Mouse (Mus musculus): ENCODE results near the gene Lrmda. TPM values are rescaled to one million over a fixed set of nuclear protein-coding genes. Genes with fewer than 3 reads are reported as not detected.

The Lrmda gene
- total RNA-seq, 2 experiments from 2014 or later: 3.6 to 4.9 TPM

- DNase-seq: peak; percentile 55
These were observed 886.5 kb downstream of the Lrmda start for GRCm38 (mm10) chr14:22905741-22906667.

- DNase-seq: peak; percentile 46
These were observed 887.2 kb downstream of the Lrmda start for GRCm38 (mm10) chr14:22906716-22907115.

GRCm38 (mm10) chr14:22907221-22907620 is 887.7 kb downstream of the Lrmda start:
- peak; percentile 11 for DNase-seq

- no peak for DNase-seq
These were observed 888.5 kb downstream of the Lrmda start for GRCm38 (mm10) chr14:22908006-22908405.

- DNase-seq: no peak
These were observed 896.0 kb downstream of the Lrmda start for GRCm38 (mm10) chr14:22915463-22915862.

- no peak for DNase-seq
These were observed 899.0 kb downstream of the Lrmda start for GRCm38 (mm10) chr14:22918499-22918898.

GRCm38 (mm10) chr14:22918931-22919330 is 899.4 kb downstream of the Lrmda start:
- no peak for DNase-seq

- no peak for DNase-seq
These were observed 901.6 kb downstream of the Lrmda start for GRCm38 (mm10) chr14:22921152-22921551.

- DNase-seq: no peak
These were observed 902.3 kb downstream of the Lrmda start for GRCm38 (mm10) chr14:22921796-22922195.

- no peak for DNase-seq
These were observed 903.1 kb downstream of the Lrmda start for GRCm38 (mm10) chr14:22922571-22922970.

GRCm38 (mm10) chr14:22923251-22923650 is 903.7 kb downstream of the Lrmda start:
- no peak for DNase-seq

GRCm38 (mm10) chr14:22928263-22928662 is 908.8 kb downstream of the Lrmda start:
- no peak for DNase-seq

GRCm38 (mm10) chr14:22928683-22929082 is 909.2 kb downstream of the Lrmda start:
- DNase-seq: no peak

GRCm38 (mm10) chr14:22929585-22929984 is 910.1 kb downstream of the Lrmda start:
- DNase-seq: no peak

GRCm38 (mm10) chr14:22930488-22931046 is 911.1 kb downstream of the Lrmda start:
- DNase-seq: no peak

- no peak for DNase-seq
These were observed 911.8 kb downstream of the Lrmda start for GRCm38 (mm10) chr14:22931114-22931822.

GRCm38 (mm10) chr14:22936701-22937100 is 917.2 kb downstream of the Lrmda start:
- no peak for DNase-seq

GRCm38 (mm10) chr14:22940576-22940975 is 921.1 kb downstream of the Lrmda start:
- DNase-seq: no peak

- DNase-seq: no peak
These were observed 923.1 kb downstream of the Lrmda start for GRCm38 (mm10) chr14:22942569-22942968.

GRCm38 (mm10) chr14:22949466-22949865 is 930.0 kb downstream of the Lrmda start:
- DNase-seq: no peak

GRCm38 (mm10) chr14:22952981-22953380 is 933.5 kb downstream of the Lrmda start:
- no peak for DNase-seq

GRCm38 (mm10) chr14:22960166-22960565 is 940.7 kb downstream of the Lrmda start:
- no peak for DNase-seq

Measured in adrenal gland, postnatal 10 days (tissue).